Mouse (Mus musculus): ENCODE measurements at regions not wholly inside any gene's neighbourhood (a gene's known extent, or its start where the extent isn't known, plus 50 kb on each side); places are given as distances from the start of the nearest gene placed in this dataset.
A peak's percentile ranks its signal among the peaks of the same experiment; 100 is the strongest.

GRCm38 (mm10) chr8:117898015-117898414, 96.3 kb upstream of the Mphosph6 start:
- peak; percentile 3 for DNase-seq (ENCODE audit: low read depth, low spot score)

- DNase-seq (ENCODE audit: low read depth, low spot score): no peak
These were observed 93.1 kb upstream of the Mphosph6 start for GRCm38 (mm10) chr8:117894861-117895260.

DNA sequence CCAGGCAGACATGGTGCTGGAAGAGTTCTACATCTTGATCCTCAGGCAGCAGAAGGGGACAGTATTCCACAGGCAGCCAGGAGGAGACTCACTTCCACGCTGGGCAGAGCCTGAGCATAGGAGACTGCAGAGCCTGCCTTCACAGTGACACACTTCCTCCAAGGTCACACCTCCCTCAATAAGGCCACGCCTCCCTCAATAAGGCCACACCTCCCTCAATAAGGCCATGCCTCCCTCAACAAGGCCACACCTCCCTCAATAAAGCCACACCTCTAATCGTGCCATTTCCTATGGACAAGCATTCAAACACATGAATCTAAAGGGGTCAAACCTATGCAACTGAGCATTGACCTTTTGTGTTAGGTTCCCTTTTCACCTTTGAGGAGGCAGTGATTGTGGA, 88.5 kb upstream of the Mphosph6 start:
- no peak for DNase-seq (ENCODE audit: low read depth, low spot score)

DNA sequence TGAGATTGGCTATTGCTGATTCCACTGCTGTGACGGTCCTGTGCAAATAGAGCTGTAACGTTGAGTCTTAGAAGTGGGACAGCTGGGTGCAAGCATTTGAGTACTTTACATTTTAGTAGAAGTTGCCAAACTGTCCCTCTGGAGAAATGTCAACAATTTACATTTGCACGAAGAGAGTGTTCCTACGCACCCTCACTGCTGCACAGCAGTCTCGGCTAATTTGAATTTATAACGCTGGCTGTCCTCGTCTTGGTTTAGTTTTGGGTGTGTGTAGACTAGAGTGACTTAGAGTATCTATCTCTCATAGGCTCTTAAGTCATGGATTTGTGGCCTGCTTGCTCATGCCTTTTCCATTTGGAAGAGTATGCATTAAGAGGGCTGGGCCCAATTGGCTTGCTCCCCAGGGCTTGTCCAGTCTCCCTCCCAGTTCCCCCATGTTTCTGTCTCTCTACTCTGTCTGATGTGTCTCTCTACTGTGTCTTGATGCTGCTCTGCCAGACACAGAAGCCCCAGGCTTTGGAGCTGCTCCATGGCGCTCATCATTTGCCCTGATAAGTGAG, 79.8 kb upstream of the Mphosph6 start:
- no peak for DNase-seq (ENCODE audit: low read depth, low spot score)

- no peak for DNase-seq (ENCODE audit: low read depth, low spot score)
These were observed 78.7 kb upstream of the Mphosph6 start for GRCm38 (mm10) chr8:117880279-117880975.

GRCm38 (mm10) chr8:117873611-117874010, 71.9 kb upstream of the Mphosph6 start:
- no peak for DNase-seq (ENCODE audit: low read depth, low spot score)

DNA sequence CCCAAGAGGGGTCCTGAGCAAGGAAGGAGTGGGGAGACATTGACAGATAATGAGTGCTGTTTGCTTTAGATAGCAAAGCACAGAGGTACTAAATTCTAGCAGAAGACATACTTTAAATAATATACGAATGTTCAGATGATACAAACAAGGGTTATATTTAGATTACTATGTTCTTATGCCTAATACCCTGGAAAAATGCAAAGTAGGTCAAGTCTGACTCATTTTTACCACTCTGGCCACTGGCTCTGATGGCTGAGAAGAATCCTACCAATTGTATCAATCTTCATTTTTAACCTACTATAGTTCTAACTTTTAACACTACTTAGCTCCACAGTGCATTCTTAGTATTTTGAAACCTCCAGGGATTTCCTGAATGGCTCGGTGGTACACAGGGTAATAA, 65.4 kb upstream of the Mphosph6 start:
- DNase-seq (ENCODE audit: low read depth, low spot score): no peak

DNA sequence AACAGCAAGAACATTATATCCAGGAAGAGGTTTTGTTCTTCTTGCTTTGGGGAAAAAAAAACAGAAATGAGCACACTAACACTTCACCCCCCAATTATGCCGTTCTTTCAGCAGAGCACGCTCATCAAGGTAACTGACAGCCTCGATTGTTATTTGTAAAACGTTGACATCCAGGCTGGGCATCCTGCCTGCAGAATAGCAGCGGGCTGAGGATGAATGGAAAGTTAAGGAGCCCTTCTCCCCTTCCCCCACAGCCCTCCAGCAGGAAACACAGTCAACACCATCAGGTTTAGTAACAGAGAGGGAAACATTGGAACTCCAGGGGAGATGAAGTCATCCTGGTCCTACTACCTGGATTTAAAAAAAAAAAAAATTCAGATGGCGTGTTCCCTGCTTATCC, 63.3 kb upstream of the Mphosph6 start:
- DNase-seq (ENCODE audit: low read depth, low spot score): no peak

GRCm38 (mm10) chr8:117863837-117864236, 62.1 kb upstream of the Mphosph6 start:
- no peak for DNase-seq (ENCODE audit: low read depth, low spot score)

GRCm38 (mm10) chr8:117862318-117862717, 60.6 kb upstream of the Mphosph6 start:
- DNase-seq (ENCODE audit: low read depth, low spot score): no peak

- no peak for DNase-seq (ENCODE audit: low read depth, low spot score)
These were observed 58.0 kb upstream of the Mphosph6 start for GRCm38 (mm10) chr8:117859734-117860133.

GRCm38 (mm10) chr8:117859095-117859494, 57.4 kb upstream of the Mphosph6 start:
- DNase-seq (ENCODE audit: low read depth, low spot score): no peak

DNA sequence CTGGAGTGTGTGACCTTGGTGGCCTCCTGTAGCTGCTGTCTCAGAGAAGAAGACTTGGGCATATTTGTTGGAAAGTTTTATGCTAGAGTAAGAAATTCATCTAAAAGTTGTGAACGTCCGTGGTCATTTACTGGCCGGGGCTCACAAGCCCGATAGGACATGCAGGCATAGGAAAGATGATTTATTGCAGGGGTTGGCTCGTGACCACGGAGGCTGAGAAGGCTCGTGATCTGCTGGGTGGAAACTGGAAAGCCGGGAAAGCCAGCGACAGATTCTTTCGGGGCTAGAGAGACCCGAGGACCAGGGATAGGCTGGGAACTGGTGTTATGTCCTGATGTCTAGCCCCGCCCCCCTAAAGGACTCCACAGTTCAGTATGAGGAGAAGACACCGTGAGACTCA, 54.4 kb upstream of the Mphosph6 start:
- no peak for DNase-seq (ENCODE audit: low read depth, low spot score)

DNA sequence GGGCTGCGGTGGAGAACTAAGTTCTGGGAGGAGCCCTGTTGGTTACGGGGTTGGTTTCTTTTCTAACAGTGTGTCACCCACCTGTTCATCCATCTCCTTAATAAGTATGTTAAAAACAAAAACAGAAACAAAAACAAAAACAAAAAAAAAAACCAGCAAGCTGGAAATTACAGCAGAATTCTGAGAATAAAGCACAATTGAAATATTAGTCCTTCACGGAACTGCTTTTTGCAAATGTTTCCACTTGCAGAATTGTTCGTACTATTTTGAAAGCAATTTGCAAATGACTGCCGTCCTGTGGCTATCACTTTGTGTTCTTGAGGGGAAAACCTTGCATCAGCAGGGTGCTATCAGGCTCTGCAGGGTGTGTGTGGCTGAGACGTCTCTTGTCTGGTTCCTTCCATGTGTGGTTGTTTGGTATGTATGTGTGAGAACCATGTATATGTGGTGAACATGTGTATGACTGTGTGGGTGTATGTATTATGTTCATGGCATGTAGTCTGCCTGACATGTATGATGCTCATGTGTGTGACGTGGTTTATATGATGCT, 53.3 kb upstream of the Mphosph6 start:
- no peak for DNase-seq (ENCODE audit: low read depth, low spot score)

DNA sequence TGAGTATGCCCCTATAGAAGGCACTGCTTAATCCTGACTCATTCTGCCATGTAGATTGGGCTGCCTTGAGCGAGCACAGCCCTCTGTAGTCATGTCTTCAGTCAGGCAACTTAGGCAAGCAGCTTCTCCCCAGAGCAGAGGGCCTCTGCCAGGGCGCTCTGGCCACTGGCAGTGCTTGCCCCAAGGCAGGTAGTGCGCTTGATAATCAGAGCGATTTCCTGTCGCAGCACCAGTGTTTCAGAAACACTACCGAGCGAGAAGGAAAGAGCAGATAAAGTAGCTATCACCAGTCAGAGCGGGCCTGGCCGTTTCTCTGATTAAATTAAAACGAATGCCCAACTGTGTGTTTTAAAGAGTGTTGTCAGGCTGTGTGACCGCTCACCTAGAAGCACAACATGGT, 52.6 kb upstream of the Mphosph6 start:
- DNase-seq (ENCODE audit: low read depth, low spot score): no peak

- no peak for DNase-seq (ENCODE audit: low read depth, low spot score)
These were observed 51.7 kb upstream of the Mphosph6 start for GRCm38 (mm10) chr8:117853408-117853807.

DNA sequence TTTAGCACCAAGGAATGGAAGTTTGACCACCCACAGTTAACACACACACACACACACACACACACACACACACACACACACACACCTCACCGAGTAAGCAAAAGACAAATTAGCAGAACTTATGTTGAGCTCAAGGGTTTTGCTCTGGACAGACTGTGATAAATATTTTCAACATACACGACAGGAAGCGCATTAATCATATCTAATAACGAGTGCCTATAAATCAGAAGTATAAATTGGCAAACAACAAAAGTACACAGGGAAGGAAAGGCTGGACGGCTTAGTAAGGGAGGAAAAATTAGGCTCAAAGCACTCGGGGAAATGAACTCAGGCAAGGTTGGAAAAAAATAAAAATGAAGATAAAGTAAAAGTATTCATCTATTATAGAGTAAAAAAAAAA, 50.8 kb upstream of the Mphosph6 start:
- no peak for DNase-seq (ENCODE audit: low read depth, low spot score)

All from skeletal muscle tissue, adult 2 months (tissue).